Mouse (Mus musculus): ENCODE data around the gene Tbc1d10a.

Tbc1d10a gene

GRCm38 (mm10) chr11:4186486-4187317 lies at the start of gene Tbc1d10a:
Gene Tbc1d10a (plus strand): TSS chr11:4186789.
- DNase-seq (ENCODE audit: low read depth, low spot score) = peak; percentile 95

- DNase-seq (ENCODE audit: low read depth, low spot score) = no peak
These were observed 47.6 kb upstream of the Tbc1d10a start for GRCm38 (mm10) chr11:4138964-4139363.

GRCm38 (mm10) chr11:4141505-4141904 lies 45.1 kb upstream of the Tbc1d10a start:
- DNase-seq (ENCODE audit: low read depth, low spot score) = no peak

- DNase-seq (ENCODE audit: low read depth, low spot score) = no peak
These were observed 44.2 kb upstream of the Tbc1d10a start for GRCm38 (mm10) chr11:4142352-4142751.

GRCm38 (mm10) chr11:4143281-4144062 lies 43.1 kb upstream of the Tbc1d10a start:
- no peak for DNase-seq (ENCODE audit: low read depth, low spot score)

GRCm38 (mm10) chr11:4146381-4146780 lies 40.2 kb upstream of the Tbc1d10a start:
- DNase-seq (ENCODE audit: low read depth, low spot score) = no peak

GRCm38 (mm10) chr11:4147098-4147497 lies 39.5 kb upstream of the Tbc1d10a start:
- DNase-seq (ENCODE audit: low read depth, low spot score) = no peak

- no peak for DNase-seq (ENCODE audit: low read depth, low spot score)
These were observed 38.5 kb upstream of the Tbc1d10a start for GRCm38 (mm10) chr11:4148120-4148519.

- no peak for DNase-seq (ENCODE audit: low read depth, low spot score)
These were observed 37.9 kb upstream of the Tbc1d10a start for GRCm38 (mm10) chr11:4148536-4149156.

GRCm38 (mm10) chr11:4149886-4150285 lies 36.7 kb upstream of the Tbc1d10a start:
- DNase-seq (ENCODE audit: low read depth, low spot score) = no peak

GRCm38 (mm10) chr11:4153694-4154093 lies 32.9 kb upstream of the Tbc1d10a start:
- no peak for DNase-seq (ENCODE audit: low read depth, low spot score)

GRCm38 (mm10) chr11:4155641-4156040 lies 30.9 kb upstream of the Tbc1d10a start:
- DNase-seq (ENCODE audit: low read depth, low spot score) = no peak

GRCm38 (mm10) chr11:4158676-4159075 lies 27.9 kb upstream of the Tbc1d10a start:
- DNase-seq (ENCODE audit: low read depth, low spot score) = no peak

GRCm38 (mm10) chr11:4159808-4160708 lies 26.5 kb upstream of the Tbc1d10a start, which contains the start of the genes Ccdc157 and Sf3a1:
Gene Ccdc157 (minus strand): TSS chr11:4160293.
Gene Sf3a1 (plus strand): TSS chr11:4160350.
- DNase-seq (ENCODE audit: low read depth, low spot score) = peak; percentile 83

- no peak for DNase-seq (ENCODE audit: low read depth, low spot score)
These were observed 25.7 kb upstream of the Tbc1d10a start for GRCm38 (mm10) chr11:4160758-4161480.

- no peak for DNase-seq (ENCODE audit: low read depth, low spot score)
These were observed 21.9 kb upstream of the Tbc1d10a start for GRCm38 (mm10) chr11:4164701-4165100.

- no peak for DNase-seq (ENCODE audit: low read depth, low spot score)
These were observed 20.0 kb upstream of the Tbc1d10a start for GRCm38 (mm10) chr11:4166467-4167090.

GRCm38 (mm10) chr11:4174586-4174985 lies 12.0 kb upstream of the Tbc1d10a start:
- peak; percentile 92 for DNase-seq (ENCODE audit: low read depth, low spot score)

GRCm38 (mm10) chr11:4177716-4178115 lies 8.9 kb upstream of the Tbc1d10a start:
- no peak for DNase-seq (ENCODE audit: low read depth, low spot score)

GRCm38 (mm10) chr11:4182061-4182460 lies 4.5 kb upstream of the Tbc1d10a start:
- no peak for DNase-seq (ENCODE audit: low read depth, low spot score)

Data from skeletal muscle tissue, adult 2 months (tissue).